16 mouse cellular contexts compared by ENCODE assay signal in genomic region chr3:156082268-156082667, GRCm38 (mm10).
DNase-seq lines count a peak whose midpoint lies in the region; ATAC-seq and TF ChIP-seq lines count a peak whose summit lies in the region.
"Had no signal": no experiment of that assay in that cellular context is flagged by ENCODE, and none has a peak within 500 bp of the region (broad histone marks: within the 10 kb centered on the region; RNA-seq: fewer than 3 reads in every experiment).

No protein-coding gene starts in this region.

- TF ChIP-seq POLR2A in CH12.LX (IDR thresholded peaks at IDR 0.05; ENCODE audit: low read depth, low read length), result no peak

- ATAC-seq in frontal cortex, adult (ENCODE audit: low TSS enrichment), result peak; percentile 81
- ATAC-seq: midbrain, embryonic 16.5 days had no signal

- in situ Hi-C loops in CH12.LX (cut with MboI; ENCODE audit: low pct_ligation_motif_present, low pct_unique_long_range_greater_than_20kb, low sequenced_read_pairs), result no loop called here

- DNase-seq in frontal cortex, postnatal 25 days (ENCODE audit: low spot score in 2 of 2), result no peak
- DNase-seq in layer of hippocampus, adult 2 months (ENCODE audit: low spot score in 2 of 2), result no peak
- no peak for DNase-seq in layer of hippocampus, postnatal 36 days
- peak; percentile 7 for DNase-seq in CH12.LX (ENCODE audit: extremely low read depth)
- peak; percentile 4 for DNase-seq in cerebellum, adult 9-11 months
- no peak for DNase-seq in right cerebral cortex, postnatal 36 days (ENCODE audit: low spot score in 2 of 2)
- DNase-seq: gastrocnemius, adult 2 months; right cerebral cortex, adult 18-20 months; thymus, postnatal 14 days had no signal

- no peaks in the 10 kb centered on the region for H3K27me3 ChIP-seq in CH12.LX (replicated peaks)
- H3K27me3 ChIP-seq: heart, embryonic 13.5 days; hindbrain, embryonic 15.5 days; limb, embryonic 15.5 days; neural tube, embryonic 13.5 days had no signal

- TF ChIP-seq EP300 in CH12.LX (IDR thresholded peaks at IDR 0.05; ENCODE audit: low read length), result no peak

- dilution Hi-C loops in CH12.LX (cut with MboI; ENCODE audit: extremely low pct_ligation_motif_present, extremely low pct_unique_long_range_greater_than_20kb, low sequenced_read_pairs), result no loop called here

- H3K4me2 ChIP-seq in CH12.LX (ENCODE audit: insufficient read depth, low read depth, poor library complexity, severe bottlenecking), result no peak overlapping the region
- H3K4me2 ChIP-seq: heart, embryonic 13.5 days; hindbrain, embryonic 15.5 days; limb, embryonic 15.5 days; neural tube, embryonic 13.5 days had no signal

- H3K36me3 ChIP-seq in CH12.LX (replicated peaks in 1 of 2; ENCODE audit: control insufficient read depth in 1 of 2, insufficient read depth in 1 of 2, low read length in 1 of 2), result no peaks in the 10 kb centered on the region
- H3K36me3 ChIP-seq: heart, embryonic 13.5 days; hindbrain, embryonic 15.5 days; limb, embryonic 15.5 days; neural tube, embryonic 13.5 days had no signal

- H3K9me3 ChIP-seq in CH12.LX (replicated peaks; ENCODE audit: low read length), result peaks cover 19% of the 10 kb centered on the region
- H3K9me3 ChIP-seq: heart, embryonic 13.5 days; hindbrain, embryonic 15.5 days; limb, embryonic 15.5 days; neural tube, embryonic 13.5 days had no signal

- no peak overlapping the region for H3K4me3 ChIP-seq in layer of hippocampus, adult 2 months
- H3K4me3 ChIP-seq in CH12.LX (replicated peaks in 1 of 3; ENCODE audit: low read depth in 2 of 3, low read length in 2 of 3, poor library complexity in 1 of 3), result no peak overlapping the region
- H3K4me3 ChIP-seq: gastrocnemius, adult 2 months; heart, embryonic 13.5 days; hindbrain, embryonic 15.5 days; limb, embryonic 15.5 days; neural tube, embryonic 13.5 days had no signal

- no peaks in the 10 kb centered on the region for H3K79me2 ChIP-seq in CH12.LX (replicated peaks; ENCODE audit: control insufficient read depth, extremely low read depth, insufficient read depth, poor library complexity, severe bottlenecking)

- H3K9ac ChIP-seq in CH12.LX (ENCODE audit: insufficient read depth, low read depth), result no peak overlapping the region
- H3K9ac ChIP-seq: heart, embryonic 13.5 days; hindbrain, embryonic 15.5 days; limb, embryonic 15.5 days; neural tube, embryonic 13.5 days had no signal

- H3K27ac ChIP-seq in layer of hippocampus, adult 2 months, result no peak overlapping the region
- H3K27ac ChIP-seq in CH12.LX (ENCODE audit: insufficient read depth, low read depth), result no peak overlapping the region
- H3K27ac ChIP-seq: gastrocnemius, adult 2 months; heart, embryonic 13.5 days; hindbrain, embryonic 15.5 days; limb, embryonic 15.5 days; macrophage; neural tube, embryonic 13.5 days had no signal

- TF ChIP-seq CTCF in layer of hippocampus, adult 2 months (conservative IDR thresholded peaks at IDR 0.05), result peak; percentile 48
- TF ChIP-seq CTCF in CH12.LX (conservative IDR thresholded peaks at IDR 0.05 in 1 of 2, IDR thresholded peaks at IDR 0.05 in 1 of 2; ENCODE audit: low read depth in 2 of 2, low read length in 2 of 2), result no peak

- TF ChIP-seq RAD21 in CH12.LX (IDR thresholded peaks at IDR 0.05; ENCODE audit: low read depth, low read length), result no peak; the same call in 1 of the 2 replicates

- H3K4me1 ChIP-seq in CH12.LX (ENCODE audit: control insufficient read depth in 1 of 2, insufficient read depth in 2 of 2), result no peaks in the 10 kb centered on the region
- H3K4me1 ChIP-seq: heart, embryonic 13.5 days; hindbrain, embryonic 15.5 days; limb, embryonic 15.5 days; neural tube, embryonic 13.5 days had no signal

TF ChIP-seq in CH12.LX, 34 proteins besides CTCF, POLR2A, EP300 and RAD21:
- no peak for TF ChIP-seq ZC3H11A (IDR thresholded peaks at IDR 0.05; ENCODE audit: low read depth, low read length)
- no peak for TF ChIP-seq NRF1 (IDR thresholded peaks at IDR 0.05; ENCODE audit: low read depth, low read length)
- no peak for TF ChIP-seq TBP (conservative IDR thresholded peaks at IDR 0.05; ENCODE audit: low read depth, low read length)
- TF ChIP-seq ETS1 (conservative IDR thresholded peaks at IDR 0.05; ENCODE audit: low read depth, low read length), result no peak
- no peak for TF ChIP-seq MXI1 (IDR thresholded peaks at IDR 0.05; ENCODE audit: low read depth, low read length)
- TF ChIP-seq ELF1 (IDR thresholded peaks at IDR 0.05; ENCODE audit: low read depth, low read length), result no peak
- no peak for TF ChIP-seq BHLHE40 (IDR thresholded peaks at IDR 0.05; ENCODE audit: low read depth, low read length)
- TF ChIP-seq USF2 (conservative IDR thresholded peaks at IDR 0.05; ENCODE audit: low read depth, low read length), result no peak
- no peak for TF ChIP-seq SMC3 (IDR thresholded peaks at IDR 0.05; ENCODE audit: low read depth, low read length)
- TF ChIP-seq JUN (IDR thresholded peaks at IDR 0.05; ENCODE audit: insufficient read depth, low read depth, low read length), result no peak
- no peak for TF ChIP-seq IRF4 (IDR thresholded peaks at IDR 0.05; ENCODE audit: low read depth, low read length)
- TF ChIP-seq MAZ (IDR thresholded peaks at IDR 0.05; ENCODE audit: low read depth, low read length), result no peak
- TF ChIP-seq PAX5 (IDR thresholded peaks at IDR 0.05; ENCODE audit: low read length), result no peak
- TF ChIP-seq HCFC1 (IDR thresholded peaks at IDR 0.05; ENCODE audit: low read depth, low read length), result no peak

Comparison
In these comparisons a context has a peak if more than half of its experiments do, and no peak if none do; other contexts are left out.
1. DNase-seq: peak in CH12.LX (single experiment) and cerebellum, adult 9-11 months (single experiment); none in frontal cortex, postnatal 25 days (0 of 2), layer of hippocampus, adult 2 months (0 of 2), layer of hippocampus, postnatal 36 days (0 of 2) and right cerebral cortex, postnatal 36 days (0 of 2).